ENCODE assay signal across 15 mouse cellular contexts in genomic region chr3:15219275-15219674, GRCm38 (mm10).
"Had no signal": no experiment of that assay in that cellular context is flagged by ENCODE, and none has a peak within 500 bp of the region (broad histone marks: within the 10 kb centered on the region; RNA-seq: fewer than 3 reads in every experiment).

No protein-coding gene starts in this region.

- H3K4me3 ChIP-seq: left cerebral cortex, adult 2 months; limb, embryonic 10.5 days; liver, embryonic 15.5 days; megakaryocyte, embryonic 14.5 days; midbrain, embryonic 15.5 days; neural tube, embryonic 12.5 days had no signal

- H3K27me3 ChIP-seq: liver, embryonic 15.5 days; megakaryocyte, embryonic 14.5 days; midbrain, embryonic 15.5 days; neural tube, embryonic 12.5 days had no signal

- H3K36me3 ChIP-seq: limb, embryonic 10.5 days; liver, embryonic 15.5 days; midbrain, embryonic 15.5 days; neural tube, embryonic 12.5 days had no signal

- H3K9ac ChIP-seq: liver, embryonic 15.5 days; midbrain, embryonic 15.5 days; neural tube, embryonic 12.5 days had no signal

- H3K4me1 ChIP-seq: limb, embryonic 10.5 days; liver, embryonic 15.5 days; megakaryocyte, embryonic 14.5 days; midbrain, embryonic 15.5 days; neural tube, embryonic 12.5 days had no signal

- H3K9me3 ChIP-seq: limb, embryonic 10.5 days; liver, embryonic 15.5 days; megakaryocyte, embryonic 14.5 days; midbrain, embryonic 15.5 days; neural tube, embryonic 12.5 days had no signal

- H3K27ac ChIP-seq: left cerebral cortex, adult 2 months; limb, embryonic 10.5 days; liver, embryonic 15.5 days; macrophage; midbrain, embryonic 15.5 days; neural tube, embryonic 12.5 days had no signal

- DNase-seq: kidney, postnatal 14 days; spleen, adult 18-20 months; thymus, adult 2 months; thymus, postnatal 25 days had no signal

- H3K4me2 ChIP-seq: liver, embryonic 15.5 days; midbrain, embryonic 11.5 days; midbrain, embryonic 15.5 days; neural tube, embryonic 12.5 days had no signal

- ATAC-seq: hindbrain, embryonic 16.5 days; inflammation-experienced regulatory T-cells, adult 6 months; intestine, postnatal 0 days; midbrain, embryonic 15.5 days had no signal
